Mouse (Mus musculus): ENCODE data around the gene Esp23. TPM values are rescaled to one million over a fixed set of nuclear protein-coding genes. Genes with fewer than 3 reads are reported as not detected.

The Esp23 gene
- not detected for total RNA-seq (2023)

GRCm38 (mm10) chr17:39076937-39077336, at the start of gene Esp23:
TSS of gene Esp23 (minus strand) at chr17:39077037.

DNA sequence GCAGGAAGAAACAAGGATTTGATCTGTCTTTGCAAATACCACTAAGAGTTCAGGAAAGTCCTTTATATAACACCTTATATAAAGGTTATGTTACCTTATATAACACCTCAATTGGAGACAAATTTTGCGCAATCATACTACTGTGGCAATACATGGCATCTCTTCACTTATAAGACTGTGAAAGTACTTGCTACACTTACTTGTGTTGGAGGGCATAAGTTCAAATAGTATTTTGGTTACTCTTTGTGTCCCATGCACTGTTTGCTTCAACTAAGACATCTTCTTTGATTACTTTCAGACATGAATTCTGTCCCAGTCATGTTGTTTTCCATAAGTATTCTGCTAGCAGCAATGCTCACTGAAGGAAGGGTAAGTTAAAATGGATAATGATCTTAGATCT, 18.2 kb upstream of the Esp23 start, which contains the start of gene Esp22:
Gene Esp22 (plus strand): TSS at position 301 of the 400 bp plus-strand sequence.

GRCm38 (mm10) chr17:39043241-39043640, 33.6 kb downstream of the Esp23 start, which contains the start of gene Gm21903:
TSS of gene Gm21903 (minus strand) at chr17:39043341.

GRCm38 (mm10) chr17:39036395-39036794, 40.4 kb downstream of the Esp23 start, which contains the start of gene Esp24:
TSS of gene Esp24 (plus strand) at chr17:39036695.

Other genes with a start within 250 kb of the Esp23 start
- not detected for gene Esp24, start 40.3 kb downstream of the Esp23 start, total RNA-seq (2023)
- not detected for gene Gm21903, start 33.7 kb downstream of the Esp23 start, total RNA-seq (2023)
- gene Esp22, start 18.3 kb upstream of the Esp23 start, total RNA-seq (2023) = not detected

All from monocyte, adult 59 days (primary cell).